Mouse (Mus musculus): ENCODE results near the gene Gm44596. TPM values are rescaled to one million over a fixed set of nuclear protein-coding genes. Genes with fewer than 3 reads are reported as not detected.
A peak's percentile ranks its signal among the peaks of the same experiment; 100 is the strongest.

The Gm44596 gene
- polyA plus RNA-seq, 1 experiment: not detected

GRCm38 (mm10) chr6:128410305-128410704, 35.0 kb downstream of the Gm44596 start:
- Histone ChIP-seq H3K4me1 (ENCODE audit: control insufficient read depth, insufficient read depth, insufficient read length) (no peaks in the 10 kb centered on the region), H3K36me3 (ENCODE audit: control insufficient read depth, insufficient read depth, low read length) (peaks cover 30% of the 10 kb centered on the region), H3K27ac (ENCODE audit: insufficient read depth, low read length) (no peak overlapping the region), H3K27me3 (ENCODE audit: control insufficient read depth, insufficient read depth, low read length) (no peaks in the 10 kb centered on the region), H3K4me3 (ENCODE audit: extremely low read depth, insufficient read depth, insufficient read length) (no peak overlapping the region)
- TF ChIP-seq CTCF (IDR thresholded peaks at IDR 0.05; ENCODE audit: extremely low read depth, insufficient read depth, insufficient read length, insufficient replicate concordance) (no peak), POLR2A (IDR thresholded peaks at IDR 0.05; ENCODE audit: low read depth, low read length) (no peak)
- WGBS: 97% methylated on average over 13 of the region's 13 CpGs
- no peak for DNase-seq (ENCODE audit: low read depth in 1 of 2, low spot score in 2 of 2)

GRCm38 (mm10) chr6:128411115-128411514, 35.8 kb downstream of the Gm44596 start:
- TF ChIP-seq CTCF (IDR thresholded peaks at IDR 0.05; ENCODE audit: extremely low read depth, insufficient read depth, insufficient read length, insufficient replicate concordance) (peak; percentile 57; the same call in 1 of the 2 replicates), POLR2A (IDR thresholded peaks at IDR 0.05; ENCODE audit: low read depth, low read length) (no peak)
- Histone ChIP-seq H3K36me3 (ENCODE audit: control insufficient read depth, insufficient read depth, low read length) (peaks cover 30% of the 10 kb centered on the region), H3K27me3 (ENCODE audit: control insufficient read depth, insufficient read depth, low read length) (no peaks in the 10 kb centered on the region), H3K4me1 (ENCODE audit: control insufficient read depth, insufficient read depth, insufficient read length) (no peaks in the 10 kb centered on the region), H3K4me3 (ENCODE audit: extremely low read depth, insufficient read depth, insufficient read length) (no peak overlapping the region), H3K27ac (ENCODE audit: insufficient read depth, low read length) (no peak overlapping the region)
- DNase-seq (ENCODE audit: low read depth in 1 of 2, low spot score in 2 of 2): peak; percentile 30 to 78
- WGBS: 29% methylated on average over 3 of the region's 3 CpGs

- peaks cover 11% of the 10 kb centered on the region for H3K36me3 ChIP-seq (ENCODE audit: control insufficient read depth, insufficient read depth, low read length)
- DNase-seq (ENCODE audit: low read depth in 1 of 2, low spot score in 2 of 2): no peak
- no peaks in the 10 kb centered on the region for H3K4me1 ChIP-seq (ENCODE audit: control insufficient read depth, insufficient read depth, insufficient read length)
- 91% methylated on average over 5 of the region's 5 CpGs for WGBS
- no peaks in the 10 kb centered on the region for H3K27me3 ChIP-seq (ENCODE audit: control insufficient read depth, insufficient read depth, low read length)
- no peak overlapping the region for H3K4me3 ChIP-seq (ENCODE audit: extremely low read depth, insufficient read depth, insufficient read length)
- H3K27ac ChIP-seq (ENCODE audit: insufficient read depth, low read length): no peak overlapping the region
- no peak for TF ChIP-seq POLR2A (IDR thresholded peaks at IDR 0.05; ENCODE audit: low read depth, low read length)
- no peak for TF ChIP-seq CTCF (IDR thresholded peaks at IDR 0.05; ENCODE audit: extremely low read depth, insufficient read depth, insufficient read length, insufficient replicate concordance)
These were observed 40.9 kb downstream of the Gm44596 start for GRCm38 (mm10) chr6:128416169-128416568.

GRCm38 (mm10) chr6:128418076-128418475, 42.8 kb downstream of the Gm44596 start:
- no peak overlapping the region for H3K27ac ChIP-seq (ENCODE audit: insufficient read depth, low read length)
- no peaks in the 10 kb centered on the region for H3K27me3 ChIP-seq (ENCODE audit: control insufficient read depth, insufficient read depth, low read length)
- no peaks in the 10 kb centered on the region for H3K4me1 ChIP-seq (ENCODE audit: control insufficient read depth, insufficient read depth, insufficient read length)
- H3K36me3 ChIP-seq (ENCODE audit: control insufficient read depth, insufficient read depth, low read length): peaks cover 3% of the 10 kb centered on the region
- 83% methylated on average over 1 of the region's 1 CpGs for WGBS
- no peak for DNase-seq (ENCODE audit: low read depth in 1 of 2, low spot score in 2 of 2)
- no peak overlapping the region for H3K4me3 ChIP-seq (ENCODE audit: extremely low read depth, insufficient read depth, insufficient read length)
- TF ChIP-seq POLR2A (IDR thresholded peaks at IDR 0.05; ENCODE audit: low read depth, low read length): no peak
- TF ChIP-seq CTCF (IDR thresholded peaks at IDR 0.05; ENCODE audit: extremely low read depth, insufficient read depth, insufficient read length, insufficient replicate concordance): no peak

- DNase-seq (ENCODE audit: low read depth in 1 of 2, low spot score in 2 of 2): no peak
- Histone ChIP-seq H3K27me3 (ENCODE audit: control insufficient read depth, insufficient read depth, low read length) (no peaks in the 10 kb centered on the region), H3K4me3 (ENCODE audit: extremely low read depth, insufficient read depth, insufficient read length) (no peak overlapping the region), H3K27ac (ENCODE audit: insufficient read depth, low read length) (no peak overlapping the region), H3K36me3 (ENCODE audit: control insufficient read depth, insufficient read depth, low read length) (no peaks in the 10 kb centered on the region), H3K4me1 (ENCODE audit: control insufficient read depth, insufficient read depth, insufficient read length) (peaks cover 2% of the 10 kb centered on the region; the same call in 1 of the 2 replicates)
- TF ChIP-seq POLR2A (IDR thresholded peaks at IDR 0.05; ENCODE audit: low read depth, low read length) (no peak), CTCF (IDR thresholded peaks at IDR 0.05; ENCODE audit: extremely low read depth, insufficient read depth, insufficient read length, insufficient replicate concordance) (no peak)
- 63% methylated on average over 2 of the region's 2 CpGs for WGBS
These were observed 45.7 kb downstream of the Gm44596 start for GRCm38 (mm10) chr6:128421036-128421435.

GRCm38 (mm10) chr6:128421480-128421879, 46.2 kb downstream of the Gm44596 start:
- no peak for DNase-seq (ENCODE audit: low read depth in 1 of 2, low spot score in 2 of 2)
- Histone ChIP-seq H3K27ac (ENCODE audit: insufficient read depth, low read length) (no peak overlapping the region), H3K4me3 (ENCODE audit: extremely low read depth, insufficient read depth, insufficient read length) (no peak overlapping the region), H3K27me3 (ENCODE audit: control insufficient read depth, insufficient read depth, low read length) (no peaks in the 10 kb centered on the region), H3K36me3 (ENCODE audit: control insufficient read depth, insufficient read depth, low read length) (no peaks in the 10 kb centered on the region), H3K4me1 (ENCODE audit: control insufficient read depth, insufficient read depth, insufficient read length) (peaks cover 2% of the 10 kb centered on the region; the same call in 1 of the 2 replicates)
- WGBS: 97% methylated on average over 3 of the region's 3 CpGs
- no peak for TF ChIP-seq CTCF (IDR thresholded peaks at IDR 0.05; ENCODE audit: extremely low read depth, insufficient read depth, insufficient read length, insufficient replicate concordance)
- TF ChIP-seq POLR2A (IDR thresholded peaks at IDR 0.05; ENCODE audit: low read depth, low read length): no peak

GRCm38 (mm10) chr6:128423496-128424268, 48.4 kb downstream of the Gm44596 start:
- WGBS: 43% methylated on average over 16 of the region's 16 CpGs
- Histone ChIP-seq H3K27me3 (ENCODE audit: control insufficient read depth, insufficient read depth, low read length) (no peaks in the 10 kb centered on the region), H3K27ac (ENCODE audit: insufficient read depth, low read length) (no peak overlapping the region), H3K4me1 (ENCODE audit: control insufficient read depth, insufficient read depth, insufficient read length) (peaks cover 2% of the 10 kb centered on the region; the same call in 1 of the 2 replicates), H3K4me3 (ENCODE audit: extremely low read depth, insufficient read depth, insufficient read length) (peak overlapping the region; percentile 74), H3K36me3 (ENCODE audit: control insufficient read depth, insufficient read depth, low read length) (no peaks in the 10 kb centered on the region)
- TF ChIP-seq CTCF (IDR thresholded peaks at IDR 0.05; ENCODE audit: extremely low read depth, insufficient read depth, insufficient read length, insufficient replicate concordance): no peak
- no peak for TF ChIP-seq POLR2A (IDR thresholded peaks at IDR 0.05; ENCODE audit: low read depth, low read length)
- DNase-seq (ENCODE audit: low read depth in 1 of 2, low spot score in 2 of 2): no peak

Data from spleen, adult 2 months (tissue).